Mouse (Mus musculus): ENCODE measurements around the gene 5730409E04Rik. TPM values are rescaled to one million over a fixed set of nuclear protein-coding genes. Genes with fewer than 3 reads are reported as not detected.

Gene 5730409E04Rik
- total RNA-seq, 2 experiments from 2014 or later, result 9.9 to 11.3 TPM

GRCm38 (mm10) chr4:126631922-126632321 lies 22.3 kb downstream of the 5730409E04Rik start:
- intact Hi-C loops (cut with DNase I), result no loop called here
- no peak for DNase-seq (ENCODE audit: low spot score)

GRCm38 (mm10) chr4:126632668-126633067 lies 23.1 kb downstream of the 5730409E04Rik start:
- intact Hi-C loops (cut with DNase I), result loop anchor here (1.0 kb wide), 1 partner anchor 109 kb away; no protein-coding TSS in a partner anchor
- DNase-seq (ENCODE audit: low spot score), result no peak

- no peak for DNase-seq (ENCODE audit: low spot score)
- intact Hi-C loops (cut with DNase I), result no loop called here
These were observed 26.7 kb downstream of the 5730409E04Rik start for GRCm38 (mm10) chr4:126636330-126636729.

GRCm38 (mm10) chr4:126637446-126637845 lies 27.8 kb downstream of the 5730409E04Rik start:
- no peak for DNase-seq (ENCODE audit: low spot score)
- intact Hi-C loops (cut with DNase I), result no loop called here

GRCm38 (mm10) chr4:126639339-126639738 lies 29.7 kb downstream of the 5730409E04Rik start:
- intact Hi-C loops (cut with DNase I), result no loop called here
- DNase-seq (ENCODE audit: low spot score), result no peak

- no peak for DNase-seq (ENCODE audit: low spot score)
- intact Hi-C loops (cut with DNase I), result no loop called here
These were observed 32.3 kb downstream of the 5730409E04Rik start for GRCm38 (mm10) chr4:126641901-126642300.

GRCm38 (mm10) chr4:126643815-126644214 lies 34.2 kb downstream of the 5730409E04Rik start:
- intact Hi-C loops (cut with DNase I), result no loop called here
- DNase-seq (ENCODE audit: low spot score), result no peak

- DNase-seq (ENCODE audit: low spot score), result no peak
- intact Hi-C loops (cut with DNase I), result no loop called here
These were observed 34.8 kb downstream of the 5730409E04Rik start for GRCm38 (mm10) chr4:126644333-126644963.

- no peak for DNase-seq (ENCODE audit: low spot score)
- intact Hi-C loops (cut with DNase I), result no loop called here
These were observed 38.6 kb downstream of the 5730409E04Rik start for GRCm38 (mm10) chr4:126647996-126648910.

GRCm38 (mm10) chr4:126653148-126653547 lies 43.5 kb downstream of the 5730409E04Rik start:
- intact Hi-C loops (cut with DNase I), result no loop called here
- no peak for DNase-seq (ENCODE audit: low spot score)

GRCm38 (mm10) chr4:126655356-126655755 lies 45.7 kb downstream of the 5730409E04Rik start:
- intact Hi-C loops (cut with DNase I), result no loop called here
- DNase-seq (ENCODE audit: low spot score), result no peak

- DNase-seq (ENCODE audit: low spot score), result no peak
These were observed 51.6 kb downstream of the 5730409E04Rik start for GRCm38 (mm10) chr4:126661249-126661648.

More at GRCm38 (mm10) chr4:126661249-126661648, 51.6 kb downstream of the 5730409E04Rik start:
- intact Hi-C loops (cut with DNase I), result no loop called here

Small RNA genes within 50 kb of the gene (microRNA-seq; reads per million reads assigned to microRNA genes)
- gene Mir7119, result not detected

Other genes starting within 250 kb of the 5730409E04Rik start
- 10 to 100 TPM; 13.4 to 14.0 TPM for gene Ago3, start 180.3 kb upstream of the 5730409E04Rik start, total RNA-seq (2021)
- gene Ago1, start 141.2 kb upstream of the 5730409E04Rik start, total RNA-seq (2021), result 10 to 100 TPM; 10.7 to 12.3 TPM
- 1 to 10 TPM; 7.5 to 7.9 TPM for gene Ago4, start 76.3 kb upstream of the 5730409E04Rik start, total RNA-seq (2021)
- 1 to 10 TPM in 1 of 2 experiments, under 1 TPM in 1; 0.64 to 1.1 TPM for gene Clspn, start 52.9 kb upstream of the 5730409E04Rik start, total RNA-seq (2021)
- 100 to 1,000 TPM; 118 to 126 TPM for gene Psmb2, start 67.8 kb downstream of the 5730409E04Rik start, total RNA-seq (2021)
- gene Tfap2e, start 126.4 kb downstream of the 5730409E04Rik start, total RNA-seq (2021), result not detected
- gene Ncdn, start 143.6 kb downstream of the 5730409E04Rik start, total RNA-seq (2021), result 10 to 100 TPM; 14.7 TPM
- 10 to 100 TPM; 29.6 to 33.5 TPM for gene AU040320, start 143.7 kb downstream of the 5730409E04Rik start, total RNA-seq (2021)